27 mouse cellular contexts compared by ENCODE assay signal in genomic region chr9:57138507-57138906, GRCm38 (mm10).
"Had no signal": no experiment of that assay in that cellular context is flagged by ENCODE, and none has a peak within 500 bp of the region (broad histone marks: within the 10 kb centered on the region; RNA-seq: fewer than 3 reads in every experiment).

No protein-coding gene starts in this region.

- DNase-seq: cerebellum, adult 8-10 months; cerebellum, adult 9-10 months; cerebellum, adult 9-11 months; cerebellum, postnatal 10 days; cerebellum, postnatal 14 days; cerebellum, postnatal 25 days; cerebellum, postnatal 36 days; embryo, embryonic 11 days; forebrain, postnatal 0 days; gastrocnemius, adult 2 months; gastrocnemius, postnatal 10 days; gastrocnemius, postnatal 14 days; gastrocnemius, postnatal 25 days; gastrocnemius, postnatal 36 days; heart, adult 18-20 months; heart, adult 2 months had no signal

- H3K4me1 ChIP-seq: embryonic facial prominence, embryonic 10.5 days; embryonic facial prominence, embryonic 12.5 days; embryonic facial prominence, embryonic 13.5 days; embryonic facial prominence, embryonic 15.5 days; forebrain, embryonic 10.5 days; forebrain, embryonic 12.5 days; forebrain, embryonic 13.5 days; forebrain, embryonic 15.5 days had no signal

- H3K4me3 ChIP-seq: embryonic facial prominence, embryonic 10.5 days; embryonic facial prominence, embryonic 12.5 days; embryonic facial prominence, embryonic 13.5 days; embryonic facial prominence, embryonic 15.5 days; erythroblast, embryonic 14.5 days; forebrain, embryonic 10.5 days; forebrain, embryonic 12.5 days; forebrain, embryonic 13.5 days; forebrain, embryonic 15.5 days; gastrocnemius, adult 2 months; heart, adult 2 months had no signal

- H3K9me3 ChIP-seq: embryonic facial prominence, embryonic 10.5 days; embryonic facial prominence, embryonic 12.5 days; embryonic facial prominence, embryonic 13.5 days; embryonic facial prominence, embryonic 15.5 days; forebrain, embryonic 10.5 days; forebrain, embryonic 12.5 days; forebrain, embryonic 13.5 days; forebrain, embryonic 15.5 days had no signal

- H3K27me3 ChIP-seq: embryonic facial prominence, embryonic 12.5 days; embryonic facial prominence, embryonic 13.5 days; embryonic facial prominence, embryonic 15.5 days; forebrain, embryonic 12.5 days; forebrain, embryonic 13.5 days; forebrain, embryonic 15.5 days had no signal

- ATAC-seq: forebrain, embryonic 13.5 days; forebrain, embryonic 14.5 days; forebrain, embryonic 15.5 days; forebrain, embryonic 16.5 days; forebrain, postnatal 0 days had no signal

- H3K9ac ChIP-seq: embryonic facial prominence, embryonic 12.5 days; embryonic facial prominence, embryonic 15.5 days; forebrain, embryonic 12.5 days; forebrain, embryonic 13.5 days; forebrain, embryonic 15.5 days; forebrain, postnatal 0 days had no signal

- H3K4me2 ChIP-seq: embryonic facial prominence, embryonic 12.5 days; embryonic facial prominence, embryonic 13.5 days; embryonic facial prominence, embryonic 15.5 days; forebrain, embryonic 12.5 days; forebrain, embryonic 13.5 days; forebrain, embryonic 15.5 days had no signal

- H3K27ac ChIP-seq: embryonic facial prominence, embryonic 10.5 days; embryonic facial prominence, embryonic 12.5 days; embryonic facial prominence, embryonic 13.5 days; embryonic facial prominence, embryonic 15.5 days; forebrain, embryonic 10.5 days; forebrain, embryonic 12.5 days; forebrain, embryonic 13.5 days; forebrain, embryonic 15.5 days; gastrocnemius, adult 2 months; heart, adult 2 months had no signal
